Mouse (Mus musculus): ENCODE measurements around the gene Exoc1. TPM values are rescaled to one million over a fixed set of nuclear protein-coding genes. Genes with fewer than 3 reads are reported as not detected.

The Exoc1 gene
- polyA plus RNA-seq, 1 experiment, result 43.2 TPM

- H3K4me3 ChIP-seq (ENCODE audit: insufficient read depth, low read length), result peak overlapping the region; percentile 63
- TF ChIP-seq CTCF (IDR thresholded peaks at IDR 0.05; ENCODE audit: borderline replicate concordance, insufficient read depth, low read length) (no peak), POLR2A (IDR thresholded peaks at IDR 0.05; ENCODE audit: low read depth, low read length) (no peak)
- H3K27ac ChIP-seq (ENCODE audit: insufficient read depth, low read length), result peak overlapping the region; percentile 23
- H3K4me1 ChIP-seq (ENCODE audit: control insufficient read depth, insufficient read depth, low read length), result 0 out of 2 replicates have a peak, but pooled peaks cover 4% of the 10 kb centered on the region
These were observed 60.2 kb downstream of the Exoc1 start for GRCm38 (mm10) chr5:76589311-76589710.

GRCm38 (mm10) chr5:76590009-76590408, 60.9 kb downstream of the Exoc1 start:
- TF ChIP-seq POLR2A (IDR thresholded peaks at IDR 0.05; ENCODE audit: low read depth, low read length), result no peak
- no peak for TF ChIP-seq CTCF (IDR thresholded peaks at IDR 0.05; ENCODE audit: borderline replicate concordance, insufficient read depth, low read length)
- no peak overlapping the region; the same call in 1 of the 2 replicates for H3K4me3 ChIP-seq (ENCODE audit: insufficient read depth, low read length)
- no peak overlapping the region for H3K27ac ChIP-seq (ENCODE audit: insufficient read depth, low read length)
- 0 out of 2 replicates have a peak, but pooled peaks cover 4% of the 10 kb centered on the region for H3K4me1 ChIP-seq (ENCODE audit: control insufficient read depth, insufficient read depth, low read length)

GRCm38 (mm10) chr5:76591885-76592284, 62.8 kb downstream of the Exoc1 start:
- Histone ChIP-seq H3K4me3 (ENCODE audit: insufficient read depth, low read length) (no peak overlapping the region), H3K27ac (ENCODE audit: insufficient read depth, low read length) (no peak overlapping the region), H3K4me1 (ENCODE audit: control insufficient read depth, insufficient read depth, low read length) (0 out of 2 replicates have a peak, but pooled peaks cover 4% of the 10 kb centered on the region)
- TF ChIP-seq POLR2A (IDR thresholded peaks at IDR 0.05; ENCODE audit: low read depth, low read length) (no peak), CTCF (IDR thresholded peaks at IDR 0.05; ENCODE audit: borderline replicate concordance, insufficient read depth, low read length) (no peak)

GRCm38 (mm10) chr5:76609702-76610370, 80.7 kb downstream of the Exoc1 start:
- Histone ChIP-seq H3K4me1 (ENCODE audit: control insufficient read depth, insufficient read depth, low read length) (no peaks in the 10 kb centered on the region), H3K27ac (ENCODE audit: insufficient read depth, low read length) (no peak overlapping the region), H3K4me3 (ENCODE audit: insufficient read depth, low read length) (no peak overlapping the region)
- no peak for TF ChIP-seq CTCF (IDR thresholded peaks at IDR 0.05; ENCODE audit: borderline replicate concordance, insufficient read depth, low read length)
- TF ChIP-seq POLR2A (IDR thresholded peaks at IDR 0.05; ENCODE audit: low read depth, low read length), result no peak

GRCm38 (mm10) chr5:76612867-76613499, 83.9 kb downstream of the Exoc1 start:
- TF ChIP-seq POLR2A (IDR thresholded peaks at IDR 0.05; ENCODE audit: low read depth, low read length), result no peak
- TF ChIP-seq CTCF (IDR thresholded peaks at IDR 0.05; ENCODE audit: borderline replicate concordance, insufficient read depth, low read length), result no peak
- no peak overlapping the region for H3K4me3 ChIP-seq (ENCODE audit: insufficient read depth, low read length)
- no peaks in the 10 kb centered on the region for H3K4me1 ChIP-seq (ENCODE audit: control insufficient read depth, insufficient read depth, low read length)
- H3K27ac ChIP-seq (ENCODE audit: insufficient read depth, low read length), result no peak overlapping the region

- Histone ChIP-seq H3K27ac (ENCODE audit: insufficient read depth, low read length) (no peak overlapping the region), H3K4me1 (ENCODE audit: control insufficient read depth, insufficient read depth, low read length) (no peaks in the 10 kb centered on the region), H3K4me3 (ENCODE audit: insufficient read depth, low read length) (no peak overlapping the region)
- no peak for TF ChIP-seq CTCF (IDR thresholded peaks at IDR 0.05; ENCODE audit: borderline replicate concordance, insufficient read depth, low read length)
- no peak for TF ChIP-seq POLR2A (IDR thresholded peaks at IDR 0.05; ENCODE audit: low read depth, low read length)
These were observed 86.2 kb downstream of the Exoc1 start for GRCm38 (mm10) chr5:76615276-76615675.

GRCm38 (mm10) chr5:76616196-76616747, 87.2 kb downstream of the Exoc1 start:
- Histone ChIP-seq H3K4me3 (ENCODE audit: insufficient read depth, low read length) (no peak overlapping the region), H3K4me1 (ENCODE audit: control insufficient read depth, insufficient read depth, low read length) (no peaks in the 10 kb centered on the region), H3K27ac (ENCODE audit: insufficient read depth, low read length) (no peak overlapping the region)
- TF ChIP-seq CTCF (IDR thresholded peaks at IDR 0.05; ENCODE audit: borderline replicate concordance, insufficient read depth, low read length) (no peak), POLR2A (IDR thresholded peaks at IDR 0.05; ENCODE audit: low read depth, low read length) (no peak)

- Histone ChIP-seq H3K4me3 (ENCODE audit: insufficient read depth, low read length) (no peak overlapping the region), H3K4me1 (ENCODE audit: control insufficient read depth, insufficient read depth, low read length) (no peaks in the 10 kb centered on the region), H3K27ac (ENCODE audit: insufficient read depth, low read length) (no peak overlapping the region)
- TF ChIP-seq POLR2A (IDR thresholded peaks at IDR 0.05; ENCODE audit: low read depth, low read length), result no peak
- no peak for TF ChIP-seq CTCF (IDR thresholded peaks at IDR 0.05; ENCODE audit: borderline replicate concordance, insufficient read depth, low read length)
These were observed 89.6 kb downstream of the Exoc1 start for GRCm38 (mm10) chr5:76618750-76619149.

Other genes starting within 250 kb of the Exoc1 start
- gene Clock, start 224.5 kb upstream of the Exoc1 start, polyA plus RNA-seq (2011; ENCODE audit: insufficient read length, low read depth, missing spikeins), result 25.7 and 29.1 TPM in 2 replicates
- gene Pdcl2, start 198.2 kb upstream of the Exoc1 start, polyA plus RNA-seq (2011; ENCODE audit: insufficient read length, low read depth, missing spikeins), result not detected in 2 replicates
- gene Nmu, start 165.5 kb upstream of the Exoc1 start, polyA plus RNA-seq (2011; ENCODE audit: insufficient read length, low read depth, missing spikeins), result not detected in 2 replicates
- gene Gm7271, start 45.3 kb upstream of the Exoc1 start, polyA plus RNA-seq (2011; ENCODE audit: insufficient read length, low read depth, missing spikeins), result not detected in 2 replicates
- 7.4 and 9.7 TPM in 2 replicates for gene Cep135, start 59.4 kb downstream of the Exoc1 start, polyA plus RNA-seq (2011; ENCODE audit: insufficient read length, low read depth, missing spikeins)
- 17.9 and 21.3 TPM in 2 replicates for gene C530008M17Rik, start 127.2 kb downstream of the Exoc1 start, polyA plus RNA-seq (2011; ENCODE audit: insufficient read length, low read depth, missing spikeins)

Measured in embryonic fibroblast, embryonic 13.5 days (primary cell).